Mouse (Mus musculus): ENCODE measurements around the gene March11. TPM values are rescaled to one million over a fixed set of nuclear protein-coding genes. Genes with fewer than 3 reads are reported as not detected.

Gene March11
- polyA plus RNA-seq, 1 experiment from 2014 or later: 3.2 TPM

DNA sequence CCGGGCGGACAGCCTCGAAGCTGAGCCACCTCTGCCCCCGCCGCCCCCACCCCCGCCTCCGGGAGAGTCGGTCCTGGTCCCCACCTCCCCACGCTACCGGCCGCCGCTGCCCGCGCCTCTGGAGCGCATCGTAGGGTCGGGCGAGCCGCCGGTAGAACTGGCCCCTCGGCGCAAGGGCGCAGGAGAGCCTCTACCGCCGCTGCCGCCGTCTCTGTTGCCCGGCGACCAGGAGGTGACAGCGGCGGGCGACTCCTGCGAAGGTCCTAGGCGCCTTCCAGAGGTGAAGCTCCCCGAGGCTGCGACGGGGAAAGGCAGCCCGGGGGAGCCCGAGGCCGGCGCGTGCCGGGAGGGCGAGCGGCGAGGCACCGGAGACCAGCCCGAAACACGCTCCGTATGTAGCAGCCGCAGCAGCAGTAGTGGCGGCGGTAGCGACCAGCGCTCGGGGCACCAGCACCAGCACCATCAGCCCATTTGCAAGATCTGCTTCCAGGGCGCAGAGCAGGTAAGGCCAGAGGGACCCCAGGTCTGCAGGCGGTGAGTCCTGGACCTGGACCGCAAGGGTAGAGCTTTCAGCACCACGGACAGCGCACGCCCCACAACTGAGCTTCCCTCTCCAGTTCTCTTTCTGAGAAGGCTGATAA, 563 bp downstream of the March11 start:
- Histone ChIP-seq H3K4me2 (ENCODE audit: low read length) (peak overlapping the region; percentile 87), H3K9me3 (replicated peaks; ENCODE audit: control insufficient read depth, low read length) (no peaks in the 10 kb centered on the region), H3K36me3 (ENCODE audit: control insufficient read depth, insufficient read depth, low read length) (no peaks in the 10 kb centered on the region), H3K27me3 (replicated peaks; ENCODE audit: control insufficient read depth, insufficient read depth, low read length) (0 out of 2 replicates have a peak, but pooled peaks cover 4% of the 10 kb centered on the region), H3K4me1 (ENCODE audit: control insufficient read depth, insufficient read depth, low read length) (no peaks in the 10 kb centered on the region), H3K4me3 (ENCODE audit: low read depth, low read length) (peak overlapping the region; percentile 65), H3K9ac (ENCODE audit: low read length) (peak overlapping the region; percentile 80), H3K27ac (ENCODE audit: low read depth, low read length) (peak overlapping the region; percentile 77)
- DNase-seq (ENCODE audit: low spot score) (peak; percentile 59), ATAC-seq (peak; percentile 54)
- under 1% methylated on average over 59 of the region's 62 CpGs for WGBS

DNA sequence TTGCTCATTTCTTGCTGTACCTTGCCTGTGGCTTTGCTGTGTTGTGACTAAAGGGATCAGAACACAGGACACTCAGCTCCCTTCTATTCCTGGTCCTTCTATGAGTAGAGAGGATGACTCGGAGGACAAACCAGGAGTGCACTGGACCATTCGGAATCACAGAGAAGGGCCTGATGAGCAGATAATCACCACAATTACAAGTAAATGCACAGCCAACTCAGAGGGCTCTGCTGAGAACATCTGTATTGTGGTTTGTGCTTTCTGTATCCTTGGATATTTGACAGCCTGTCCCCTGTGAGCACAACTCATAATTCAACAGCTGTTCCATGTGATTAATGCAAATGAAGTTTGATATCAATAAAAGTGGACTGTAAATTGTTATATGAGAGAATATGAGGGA, 11.0 kb downstream of the March11 start:
- no peak overlapping the region for H3K9ac ChIP-seq (ENCODE audit: low read length)
- H3K9me3 ChIP-seq (replicated peaks; ENCODE audit: control insufficient read depth, low read length): no peaks in the 10 kb centered on the region
- no peaks in the 10 kb centered on the region for H3K36me3 ChIP-seq (ENCODE audit: control insufficient read depth, insufficient read depth, low read length)
- ATAC-seq (no peak), DNase-seq (ENCODE audit: low spot score) (no peak)
- 90% methylated on average over 2 of the region's 2 CpGs for WGBS
- no peaks in the 10 kb centered on the region for H3K27me3 ChIP-seq (replicated peaks; ENCODE audit: control insufficient read depth, insufficient read depth, low read length)
- no peak overlapping the region for H3K27ac ChIP-seq (ENCODE audit: low read depth, low read length)
- H3K4me3 ChIP-seq (ENCODE audit: low read depth, low read length): no peak overlapping the region
- no peak overlapping the region for H3K4me2 ChIP-seq (ENCODE audit: low read length)
- H3K4me1 ChIP-seq (ENCODE audit: control insufficient read depth, insufficient read depth, low read length): no peaks in the 10 kb centered on the region

DNA sequence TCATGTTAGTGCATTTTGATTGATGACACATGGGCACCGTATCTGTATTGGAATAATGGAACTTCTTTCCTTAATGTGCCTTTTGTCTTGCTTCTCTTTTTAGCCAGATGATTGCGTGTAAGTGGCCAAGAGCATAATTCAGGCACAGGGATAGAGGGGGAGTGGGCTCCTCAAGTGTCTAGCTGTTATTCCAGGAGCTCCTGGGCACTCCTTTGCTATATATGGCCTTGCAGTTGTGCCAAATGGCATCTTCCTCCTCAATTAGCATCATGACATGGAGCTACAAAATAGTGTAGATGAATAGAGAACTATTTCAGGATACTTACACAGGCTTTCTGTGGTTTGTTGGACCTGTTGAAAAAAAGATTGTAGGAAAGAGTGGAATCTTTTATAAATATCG, 11.6 kb downstream of the March11 start:
- Histone ChIP-seq H3K36me3 (ENCODE audit: control insufficient read depth, insufficient read depth, low read length) (no peaks in the 10 kb centered on the region), H3K27me3 (replicated peaks; ENCODE audit: control insufficient read depth, insufficient read depth, low read length) (no peaks in the 10 kb centered on the region), H3K4me2 (ENCODE audit: low read length) (no peak overlapping the region), H3K9ac (ENCODE audit: low read length) (no peak overlapping the region), H3K4me1 (ENCODE audit: control insufficient read depth, insufficient read depth, low read length) (no peaks in the 10 kb centered on the region), H3K9me3 (replicated peaks; ENCODE audit: control insufficient read depth, low read length) (no peaks in the 10 kb centered on the region), H3K27ac (ENCODE audit: low read depth, low read length) (no peak overlapping the region), H3K4me3 (ENCODE audit: low read depth, low read length) (no peak overlapping the region)
- ATAC-seq (no peak), DNase-seq (ENCODE audit: low spot score) (no peak)
- WGBS: 83% methylated on average over 3 of the region's 3 CpGs

DNA sequence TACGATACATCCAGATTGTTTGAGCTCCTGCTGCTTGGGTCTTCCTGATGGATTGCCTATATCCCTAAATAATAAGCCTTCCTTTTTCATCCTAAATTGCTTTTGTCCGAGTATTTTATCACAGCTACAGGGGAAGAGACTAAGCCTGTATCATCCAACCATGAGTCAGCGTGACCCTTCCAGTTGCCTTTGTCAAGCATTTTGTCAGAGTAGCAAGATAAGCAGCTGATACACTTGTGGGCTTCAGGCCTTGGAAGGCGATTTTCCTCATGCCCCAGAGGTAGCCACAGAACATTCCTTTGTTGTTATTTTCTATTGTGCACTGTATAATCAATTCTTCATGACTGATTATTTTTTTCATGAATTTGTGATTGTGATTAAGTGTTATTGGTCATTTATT, 14.0 kb downstream of the March11 start:
- WGBS: 81% methylated on average over 4 of the region's 4 CpGs
- no peak for DNase-seq (ENCODE audit: low spot score)
- no peak overlapping the region for H3K4me3 ChIP-seq (ENCODE audit: low read depth, low read length)

DNA sequence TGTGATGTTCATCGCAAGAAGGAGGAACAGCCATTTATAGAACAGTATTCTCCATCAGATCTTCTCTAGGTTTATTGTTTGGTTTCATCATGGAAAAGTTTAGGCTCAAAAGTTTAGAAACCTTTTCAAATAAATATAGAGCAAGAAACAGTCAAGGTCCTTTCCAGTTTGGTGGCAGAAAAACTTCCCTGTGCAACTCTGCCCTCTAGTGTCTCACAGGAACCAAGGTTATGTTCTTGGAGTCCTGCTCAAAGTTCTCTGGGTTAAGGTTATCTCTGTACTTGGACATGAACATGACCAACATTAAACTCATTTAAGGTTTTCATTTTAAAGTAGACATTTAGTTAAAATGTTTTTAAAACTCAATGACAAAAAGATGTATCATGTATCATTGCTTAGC, 18.3 kb downstream of the March11 start:
- no peaks in the 10 kb centered on the region for H3K36me3 ChIP-seq (ENCODE audit: control insufficient read depth, insufficient read depth, low read length)

More for the DNA sequence above, 14.0 kb downstream of the March11 start:
- H3K27me3 ChIP-seq (replicated peaks; ENCODE audit: control insufficient read depth, insufficient read depth, low read length): no peaks in the 10 kb centered on the region
- no peak overlapping the region for H3K4me2 ChIP-seq (ENCODE audit: low read length)
- no peaks in the 10 kb centered on the region for H3K4me1 ChIP-seq (ENCODE audit: control insufficient read depth, insufficient read depth, low read length)
- no peak overlapping the region for H3K9ac ChIP-seq (ENCODE audit: low read length)
- ATAC-seq: no peak
- H3K9me3 ChIP-seq (replicated peaks; ENCODE audit: control insufficient read depth, low read length): no peaks in the 10 kb centered on the region
- no peaks in the 10 kb centered on the region for H3K36me3 ChIP-seq (ENCODE audit: control insufficient read depth, insufficient read depth, low read length)
- no peak overlapping the region for H3K27ac ChIP-seq (ENCODE audit: low read depth, low read length)

DNA sequence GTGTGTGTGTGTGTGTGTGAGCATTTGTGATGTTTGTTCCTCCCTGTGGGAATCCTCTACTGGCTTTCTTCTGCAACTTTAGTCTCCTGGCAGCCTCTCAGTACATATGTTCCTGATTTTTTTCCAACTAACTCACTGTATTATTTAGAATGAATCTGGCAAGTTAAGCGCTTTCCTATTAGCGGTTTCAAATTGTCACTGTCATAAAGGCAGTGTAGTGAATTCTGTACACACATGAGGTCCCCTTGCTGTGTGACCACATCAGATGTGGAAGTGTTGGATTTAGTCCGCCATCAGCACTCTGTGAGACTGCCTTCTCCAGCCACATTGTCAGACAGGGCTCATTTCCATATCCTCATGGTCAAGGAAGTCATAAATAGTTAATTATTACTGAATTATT, 26.9 kb downstream of the March11 start:
- Histone ChIP-seq H3K27ac (ENCODE audit: low read depth, low read length) (no peak overlapping the region), H3K27me3 (replicated peaks; ENCODE audit: control insufficient read depth, insufficient read depth, low read length) (no peaks in the 10 kb centered on the region), H3K36me3 (ENCODE audit: control insufficient read depth, insufficient read depth, low read length) (no peaks in the 10 kb centered on the region), H3K4me1 (ENCODE audit: control insufficient read depth, insufficient read depth, low read length) (no peaks in the 10 kb centered on the region), H3K9me3 (replicated peaks; ENCODE audit: control insufficient read depth, low read length) (no peaks in the 10 kb centered on the region), H3K4me2 (ENCODE audit: low read length) (no peak overlapping the region), H3K4me3 (ENCODE audit: low read depth, low read length) (no peak overlapping the region), H3K9ac (ENCODE audit: low read length) (no peak overlapping the region)
- DNase-seq (ENCODE audit: low spot score) (peak; percentile 69), ATAC-seq (peak; percentile 18; the same call in 1 of the 2 replicates)
- 71% methylated on average over 3 of the region's 3 CpGs for WGBS

More for the DNA sequence above, 18.3 kb downstream of the March11 start:
- Histone ChIP-seq H3K27me3 (replicated peaks; ENCODE audit: control insufficient read depth, insufficient read depth, low read length) (no peaks in the 10 kb centered on the region), H3K4me3 (ENCODE audit: low read depth, low read length) (no peak overlapping the region), H3K27ac (ENCODE audit: low read depth, low read length) (no peak overlapping the region), H3K4me1 (ENCODE audit: control insufficient read depth, insufficient read depth, low read length) (no peaks in the 10 kb centered on the region), H3K9ac (ENCODE audit: low read length) (no peak overlapping the region), H3K9me3 (replicated peaks; ENCODE audit: control insufficient read depth, low read length) (no peaks in the 10 kb centered on the region), H3K4me2 (ENCODE audit: low read length) (no peak overlapping the region)
- WGBS: 85% methylated on average over 1 of the region's 1 CpGs
- ATAC-seq: no peak; the same call in 1 of the 2 replicates
- peak; percentile 64 for DNase-seq (ENCODE audit: low spot score)

DNA sequence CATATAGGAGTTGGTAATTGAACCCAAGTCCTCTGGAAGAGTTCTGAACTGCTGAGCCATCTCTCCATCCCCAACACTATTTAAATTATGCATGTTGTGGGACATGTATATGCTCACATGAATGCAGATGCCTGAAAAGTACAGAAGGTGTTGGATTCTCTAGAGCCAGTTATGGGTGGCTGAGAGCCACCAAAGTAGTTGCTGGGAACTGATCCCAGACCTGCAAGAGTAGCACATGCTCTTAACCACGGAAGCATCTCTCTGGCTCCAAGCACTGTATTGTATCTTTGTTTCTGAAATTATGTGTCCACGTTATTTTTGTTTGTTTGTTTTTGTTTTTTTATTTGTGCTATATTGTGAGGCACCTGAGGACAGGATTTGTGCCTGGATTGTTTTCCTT, 28.9 kb downstream of the March11 start:
- H3K9me3 ChIP-seq (replicated peaks; ENCODE audit: control insufficient read depth, low read length): no peaks in the 10 kb centered on the region
- no peaks in the 10 kb centered on the region for H3K27me3 ChIP-seq (replicated peaks; ENCODE audit: control insufficient read depth, insufficient read depth, low read length)
- no peaks in the 10 kb centered on the region for H3K36me3 ChIP-seq (ENCODE audit: control insufficient read depth, insufficient read depth, low read length)
- 86% methylated on average over 2 of the region's 2 CpGs for WGBS
- H3K27ac ChIP-seq (ENCODE audit: low read depth, low read length): no peak overlapping the region
- ATAC-seq (no peak), DNase-seq (ENCODE audit: low spot score) (no peak)
- H3K9ac ChIP-seq (ENCODE audit: low read length): no peak overlapping the region
- no peak overlapping the region for H3K4me2 ChIP-seq (ENCODE audit: low read length)
- H3K4me1 ChIP-seq (ENCODE audit: control insufficient read depth, insufficient read depth, low read length): no peaks in the 10 kb centered on the region
- H3K4me3 ChIP-seq (ENCODE audit: low read depth, low read length): no peak overlapping the region

DNA sequence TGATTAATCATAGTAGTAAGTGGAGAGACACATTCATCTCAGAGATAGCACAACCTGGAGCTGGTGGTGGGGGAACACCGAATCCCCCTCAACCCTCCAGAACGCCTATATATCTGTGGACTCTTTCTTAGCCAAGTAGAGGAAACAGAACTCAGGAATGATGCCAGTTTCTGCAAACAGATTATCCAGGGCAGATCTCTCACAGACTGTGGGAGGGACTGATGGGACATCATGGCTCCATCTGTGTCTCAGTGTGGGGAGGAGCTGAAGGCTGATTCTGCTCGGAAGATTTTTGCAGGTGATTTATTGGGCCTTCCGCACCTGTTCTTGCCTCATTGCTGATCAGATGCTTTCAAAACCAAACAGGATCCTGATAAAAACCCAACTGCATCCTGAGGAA, 29.5 kb downstream of the March11 start:
- WGBS: 79% methylated on average over 4 of the region's 4 CpGs
- no peak overlapping the region for H3K4me2 ChIP-seq (ENCODE audit: low read length)
- DNase-seq (ENCODE audit: low spot score) (peak; percentile 39), ATAC-seq (peak; percentile 46; the same call in 1 of the 2 replicates)
- no peak overlapping the region for H3K4me3 ChIP-seq (ENCODE audit: low read depth, low read length)
- no peaks in the 10 kb centered on the region for H3K36me3 ChIP-seq (ENCODE audit: control insufficient read depth, insufficient read depth, low read length)
- no peaks in the 10 kb centered on the region for H3K4me1 ChIP-seq (ENCODE audit: control insufficient read depth, insufficient read depth, low read length)
- H3K27me3 ChIP-seq (replicated peaks; ENCODE audit: control insufficient read depth, insufficient read depth, low read length): no peaks in the 10 kb centered on the region
- no peaks in the 10 kb centered on the region for H3K9me3 ChIP-seq (replicated peaks; ENCODE audit: control insufficient read depth, low read length)
- no peak overlapping the region for H3K9ac ChIP-seq (ENCODE audit: low read length)
- no peak overlapping the region for H3K27ac ChIP-seq (ENCODE audit: low read depth, low read length)

DNA sequence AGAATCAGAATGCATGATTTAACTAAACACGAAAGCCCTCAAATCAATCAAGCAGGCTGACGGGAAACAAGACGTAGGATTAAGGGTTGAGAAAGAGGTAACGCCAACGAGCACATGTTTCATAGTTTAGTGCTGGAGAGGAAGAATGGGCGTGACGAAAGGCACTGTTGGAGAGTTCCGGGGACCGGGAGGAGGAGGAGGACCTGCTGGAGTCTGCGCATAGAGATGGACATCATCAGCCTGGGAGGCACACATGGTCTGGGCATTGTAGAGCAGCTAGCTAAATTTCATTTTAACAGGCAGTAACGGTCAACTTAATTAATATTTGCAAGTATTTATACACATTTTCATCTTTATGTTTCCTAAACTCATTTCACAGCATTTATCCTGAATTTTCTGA, 31.6 kb downstream of the March11 start:
- Histone ChIP-seq H3K4me3 (ENCODE audit: low read depth, low read length) (no peak overlapping the region), H3K9me3 (replicated peaks; ENCODE audit: control insufficient read depth, low read length) (no peaks in the 10 kb centered on the region), H3K36me3 (ENCODE audit: control insufficient read depth, insufficient read depth, low read length) (no peaks in the 10 kb centered on the region), H3K27ac (ENCODE audit: low read depth, low read length) (no peak overlapping the region), H3K9ac (ENCODE audit: low read length) (no peak overlapping the region), H3K4me2 (ENCODE audit: low read length) (no peak overlapping the region), H3K4me1 (ENCODE audit: control insufficient read depth, insufficient read depth, low read length) (no peaks in the 10 kb centered on the region), H3K27me3 (replicated peaks; ENCODE audit: control insufficient read depth, insufficient read depth, low read length) (no peaks in the 10 kb centered on the region)
- DNase-seq (ENCODE audit: low spot score) (no peak), ATAC-seq (no peak)
- 75% methylated on average over 11 of the region's 11 CpGs for WGBS

Data from forebrain, embryonic 14.5 days (tissue).